Mouse (Mus musculus) left cerebral cortex, adult 9 months (tissue): Measurements from ENCODE around the gene Qsox2.

Experiments used
- DNase-seq, 2 experiments: peaks; one replicate each; pipeline ENCODE4 v3.0.0; 2022; ENCODE audit warnings: low spot score in 2 of 2

Gene Qsox2

DNA sequence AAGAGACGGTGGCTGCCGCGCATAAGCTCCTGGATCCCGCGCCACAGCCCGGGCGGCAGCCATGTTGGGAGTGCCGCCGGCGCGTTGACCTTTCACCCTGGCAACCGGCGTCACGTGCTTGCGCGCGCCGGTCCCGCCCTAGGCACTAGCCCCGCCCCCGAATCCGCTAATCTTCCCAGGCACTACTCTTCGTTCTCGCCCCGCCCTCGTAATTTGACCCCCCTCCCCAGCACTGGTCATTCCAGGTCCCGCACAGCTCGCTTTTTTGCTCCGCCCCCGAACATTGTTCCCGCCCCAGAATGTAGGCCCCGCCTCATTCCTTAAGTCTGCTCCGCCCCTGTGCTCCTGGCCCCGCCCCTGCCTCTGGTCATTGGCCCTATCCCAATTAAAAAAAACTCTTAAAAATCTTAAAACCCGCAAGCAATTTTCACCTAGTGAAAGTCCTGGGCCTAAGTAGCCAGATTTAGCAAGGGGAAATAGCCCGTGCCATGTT is at the start of gene Qsox2:
Qsox2 (minus strand) TSS at position 236 of the 493 bp plus-strand sequence.
- peak; percentile 45 to 80 for DNase-seq

DNA sequence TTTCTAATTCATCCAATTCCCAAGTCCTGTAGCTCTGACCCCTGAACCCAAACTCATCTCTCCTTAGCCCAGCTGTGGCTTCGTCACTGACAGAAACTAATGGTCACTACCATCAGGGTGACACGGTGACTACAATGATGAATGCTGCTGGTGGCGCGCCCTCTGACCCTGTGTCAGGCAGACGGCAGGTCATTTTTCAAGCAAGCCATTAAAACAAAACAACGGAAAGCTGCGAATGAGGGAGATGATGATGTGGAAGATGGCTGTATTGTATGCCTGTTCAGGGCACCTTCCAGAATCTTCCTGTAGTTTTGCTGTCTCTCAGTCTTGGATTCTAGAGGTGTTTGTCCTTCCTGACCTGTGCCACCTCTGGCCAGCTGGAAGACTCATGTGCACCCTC is 49.1 kb upstream of the Qsox2 start:
- DNase-seq: no peak

DNA sequence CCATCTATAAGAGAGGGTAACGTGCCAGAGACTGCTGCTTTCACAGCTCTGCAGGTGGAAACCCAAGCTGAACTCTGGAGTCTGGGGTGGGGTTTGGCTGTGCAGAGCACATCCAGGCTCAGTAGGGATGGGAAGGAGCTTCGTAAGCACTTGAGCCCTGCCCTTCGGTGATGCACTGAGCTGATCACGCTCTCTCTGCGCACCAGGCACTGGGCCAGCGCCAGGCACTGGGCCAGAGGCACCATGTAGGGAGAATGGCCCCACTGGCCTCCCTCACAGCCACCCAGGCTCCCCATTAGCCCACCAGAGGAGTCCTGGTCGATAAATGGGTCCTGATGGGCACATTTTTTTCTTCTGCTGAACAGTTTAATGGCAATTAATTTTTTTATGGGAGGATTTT is 48.5 kb upstream of the Qsox2 start:
- no peak for DNase-seq

DNA sequence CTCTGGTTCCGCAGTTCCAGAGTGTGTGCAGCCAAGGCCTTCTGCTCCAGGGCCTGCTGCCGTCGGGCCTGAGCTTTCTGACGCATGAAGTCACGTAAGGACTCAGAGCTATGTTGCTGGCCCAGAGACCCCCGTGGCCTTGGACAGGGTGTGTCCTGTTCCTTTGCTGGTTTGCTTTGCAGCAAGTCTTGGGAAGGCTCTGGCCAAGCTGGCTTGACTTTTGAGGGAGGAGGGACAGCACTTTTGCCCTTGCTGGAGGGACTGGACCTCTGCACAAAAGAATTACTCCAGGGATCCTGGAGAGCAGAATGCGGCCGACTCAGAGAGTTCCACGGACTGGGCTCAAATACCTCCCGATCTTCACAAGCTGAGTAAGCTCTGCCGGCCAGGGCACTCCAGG is 43.3 kb upstream of the Qsox2 start:
- no peak for DNase-seq

DNA sequence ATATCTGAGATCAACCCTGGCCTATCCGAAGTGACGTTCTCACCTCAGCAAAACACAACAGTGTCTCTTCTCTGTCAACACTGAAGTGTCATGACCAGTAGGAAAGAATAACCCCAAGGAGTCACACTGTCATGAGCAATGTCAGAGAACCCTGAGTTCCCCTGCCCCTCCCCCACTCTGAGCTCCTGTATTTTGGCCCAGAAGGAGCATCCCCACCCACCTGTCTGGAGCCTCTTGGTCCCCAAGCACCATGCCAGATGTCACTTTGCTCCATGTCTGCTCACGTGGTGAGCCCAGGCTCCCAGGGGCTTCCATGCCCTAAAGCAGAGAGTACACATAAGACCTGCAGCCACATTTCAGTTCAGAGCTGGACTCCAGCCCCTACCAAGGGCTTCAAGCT is 42.4 kb upstream of the Qsox2 start:
- DNase-seq: no peak

DNA sequence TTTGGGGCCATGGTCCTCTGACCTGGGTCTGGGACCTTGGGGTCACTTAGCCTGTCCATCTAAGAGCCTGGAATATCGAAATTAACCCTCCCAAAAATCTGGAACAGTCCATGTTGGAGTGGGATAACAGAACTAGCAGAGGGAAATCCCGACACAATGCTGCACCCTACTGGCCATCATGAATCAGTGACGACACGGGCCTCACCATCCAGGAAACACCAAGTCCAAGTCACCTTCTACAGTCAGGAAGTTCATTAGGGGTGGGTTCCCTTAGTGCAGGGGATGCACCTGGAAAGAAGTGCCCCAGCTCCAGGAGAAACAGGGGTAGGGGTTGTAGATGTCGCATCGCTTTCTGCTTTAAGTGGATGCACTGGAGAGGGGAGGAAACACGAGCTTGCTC is 36.3 kb upstream of the Qsox2 start:
- peak in 1 of 2 experiments; percentile 62 for DNase-seq

DNA sequence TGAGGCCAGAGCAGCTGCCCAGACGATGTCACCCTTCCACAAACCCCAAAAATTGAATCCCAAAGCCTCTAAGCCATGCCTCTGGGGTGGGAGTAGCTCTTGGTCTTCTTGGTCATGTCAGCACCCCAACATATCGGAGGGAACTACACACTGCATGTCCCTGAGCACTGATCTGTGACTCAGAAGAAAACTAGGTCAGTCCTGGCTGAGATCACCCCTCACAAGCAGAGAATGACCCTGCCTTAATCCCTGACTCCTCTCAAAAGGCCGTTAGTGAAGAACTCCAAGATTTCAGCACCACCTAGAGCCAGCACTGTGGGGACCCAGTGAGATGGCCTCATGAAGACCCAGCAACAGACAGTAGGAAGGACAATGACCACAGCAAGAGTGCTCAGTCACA is 30.9 kb upstream of the Qsox2 start:
- DNase-seq: no peak

DNA sequence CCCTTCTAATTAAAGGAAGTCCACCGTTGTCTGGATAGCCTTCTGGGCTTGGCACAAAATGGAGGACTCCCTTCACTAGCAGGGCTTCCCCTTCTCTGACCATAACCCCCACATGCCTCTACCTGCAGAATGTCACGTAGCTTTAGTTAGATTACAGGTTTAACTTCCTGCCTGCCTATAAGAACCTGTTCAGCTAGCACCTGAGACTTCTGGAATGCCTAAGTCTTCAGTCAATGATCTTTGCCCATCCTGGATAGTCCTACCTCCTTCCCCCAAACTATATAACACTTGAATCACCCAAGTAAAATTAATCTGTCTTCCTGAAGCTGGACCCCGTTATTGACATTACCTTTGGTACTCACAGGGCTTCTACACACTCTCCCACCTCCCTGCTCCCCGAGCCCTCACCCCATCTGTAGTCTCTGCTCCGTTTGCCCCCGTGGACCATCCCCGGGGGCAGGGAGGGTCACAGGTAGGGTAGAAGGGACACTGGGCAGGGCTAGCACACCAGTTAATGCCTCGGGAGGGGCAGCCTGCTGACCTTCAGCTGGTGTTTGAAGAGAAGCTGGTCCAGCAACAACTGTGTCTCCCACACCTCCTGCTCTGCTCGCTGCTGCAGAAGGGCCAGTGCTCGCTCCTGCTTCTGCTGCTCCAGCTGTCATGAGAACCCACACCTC is 28.9 kb upstream of the Qsox2 start:
- DNase-seq: no peak

DNA sequence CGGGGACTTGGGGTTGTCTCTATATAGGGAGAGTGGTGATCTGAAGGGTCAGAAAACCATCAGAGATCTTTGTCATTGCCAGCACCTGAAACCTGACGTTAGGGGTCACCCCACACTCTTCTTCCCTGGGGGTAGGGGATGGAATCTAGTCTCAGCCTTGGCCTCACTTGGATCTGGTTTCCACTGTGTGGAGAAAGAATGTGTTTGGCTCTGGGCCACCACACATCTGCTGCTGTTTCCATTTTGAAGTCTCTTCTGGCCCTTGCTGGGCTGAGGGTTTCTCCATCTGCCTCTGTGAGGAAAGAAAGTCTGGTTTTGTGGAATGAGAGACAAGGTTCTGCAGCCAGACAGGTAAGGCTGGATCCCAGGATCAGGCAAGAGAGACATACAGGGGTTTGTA is 27.8 kb upstream of the Qsox2 start:
- DNase-seq: no peak

DNA sequence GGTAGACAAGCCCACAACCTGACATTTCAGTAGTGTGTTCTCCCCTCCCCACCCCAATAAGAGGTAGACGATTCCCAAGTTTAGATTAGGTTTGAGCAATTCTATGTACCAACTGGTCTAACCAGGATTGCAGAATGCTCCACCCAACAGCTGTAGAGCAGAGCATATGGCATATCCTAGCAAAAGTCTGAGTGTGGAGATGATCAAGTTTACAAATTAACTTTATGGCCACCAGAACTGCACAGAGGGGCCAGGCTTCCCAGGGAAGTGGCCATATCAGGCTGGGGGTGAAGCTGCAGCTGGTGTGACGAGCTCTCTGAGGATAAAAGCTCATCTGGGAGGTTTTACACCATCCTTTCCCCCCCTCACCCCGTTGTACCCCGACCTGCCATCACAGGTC is 27.3 kb upstream of the Qsox2 start:
- DNase-seq: no peak

DNA sequence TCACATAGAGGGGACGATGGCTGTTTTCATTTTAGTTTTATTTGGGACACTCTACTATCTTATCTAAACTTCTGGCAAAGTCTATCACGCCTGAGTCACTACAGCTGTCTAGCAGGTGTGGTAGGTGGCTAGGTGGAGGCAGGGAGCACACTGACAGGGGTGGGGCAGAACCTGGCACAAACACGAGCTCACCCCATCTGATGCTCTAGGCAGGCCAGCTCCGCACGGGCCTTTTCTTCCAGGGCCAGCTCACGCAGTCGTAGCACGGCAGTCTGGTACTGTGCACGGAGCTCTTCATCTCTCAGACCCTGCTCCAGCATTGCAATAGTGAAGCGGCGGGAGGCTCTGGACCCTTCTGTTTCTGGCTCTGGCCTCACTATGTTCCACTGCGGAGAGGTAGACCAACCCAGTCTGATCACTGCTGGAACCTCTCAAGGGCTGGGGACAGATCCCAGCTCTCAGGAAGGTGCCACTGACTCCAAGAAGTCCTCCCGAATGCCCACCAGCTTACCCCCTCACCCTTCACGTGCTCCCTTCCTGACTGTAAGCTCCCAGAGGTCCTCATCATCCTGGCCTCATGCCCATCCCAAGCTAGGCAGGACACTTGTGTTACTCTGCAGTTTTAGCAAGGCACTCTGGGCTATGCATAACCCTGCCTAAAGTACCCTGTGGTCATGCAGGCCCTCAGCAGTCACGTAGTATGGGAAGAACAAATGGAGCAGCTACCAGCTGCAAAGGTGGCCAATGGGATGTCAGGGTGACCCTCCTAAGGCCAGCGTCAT is 20.2 kb upstream of the Qsox2 start:
- DNase-seq: no peak

DNA sequence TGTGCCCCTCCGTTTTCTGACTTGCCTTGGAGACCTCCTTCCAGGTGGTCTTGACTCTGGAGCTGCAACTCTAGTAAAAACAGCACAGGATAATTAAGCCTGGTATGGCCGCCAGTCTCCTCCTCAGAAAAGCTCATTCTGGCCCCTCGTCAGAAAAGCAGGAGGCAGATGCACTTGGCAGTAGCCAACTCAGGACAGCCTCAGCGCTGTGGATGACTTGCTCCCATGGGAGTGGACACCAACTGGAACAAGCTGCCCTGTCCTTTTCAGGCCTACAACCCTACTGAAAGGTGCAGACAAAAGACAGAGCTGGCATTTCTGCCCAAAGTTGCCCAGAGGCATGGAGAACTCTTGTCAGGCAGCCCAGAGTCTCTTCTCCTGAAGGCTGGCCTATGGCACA is 17.5 kb upstream of the Qsox2 start:
- no peak for DNase-seq

DNA sequence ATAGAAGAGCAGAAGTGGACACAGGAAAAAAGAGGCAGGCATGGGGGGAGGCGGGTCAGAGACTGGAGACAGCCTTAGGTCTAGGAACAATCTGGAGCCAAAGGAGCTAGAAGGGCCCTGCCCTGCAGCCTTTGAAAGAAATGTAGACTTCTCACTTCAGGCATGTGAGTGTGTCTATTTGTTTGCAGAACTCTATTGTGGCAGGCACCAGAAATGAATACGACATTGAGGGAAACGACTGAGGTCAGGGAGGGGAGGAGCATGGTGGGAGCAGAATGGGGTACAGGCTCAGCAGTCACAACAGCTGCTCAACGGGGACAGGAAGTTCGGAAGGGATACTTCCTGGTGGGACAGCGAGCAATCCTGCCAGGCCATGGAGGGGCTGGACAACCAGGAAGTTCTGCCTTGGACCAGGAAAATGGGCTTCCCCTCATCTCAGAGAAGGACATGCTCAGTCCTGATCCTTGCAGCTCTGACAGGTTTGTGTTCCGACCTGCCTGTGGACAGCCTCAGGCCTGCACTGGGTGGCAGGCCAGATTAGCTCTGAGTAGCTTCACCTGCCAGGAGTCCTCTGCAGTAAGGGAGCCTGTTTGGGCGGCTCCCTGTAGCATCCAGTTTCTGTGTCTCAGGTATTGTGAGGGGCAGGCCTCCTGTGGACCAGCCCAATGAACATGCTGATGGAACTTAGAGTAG is 15.3 kb upstream of the Qsox2 start:
- no peak for DNase-seq

DNA sequence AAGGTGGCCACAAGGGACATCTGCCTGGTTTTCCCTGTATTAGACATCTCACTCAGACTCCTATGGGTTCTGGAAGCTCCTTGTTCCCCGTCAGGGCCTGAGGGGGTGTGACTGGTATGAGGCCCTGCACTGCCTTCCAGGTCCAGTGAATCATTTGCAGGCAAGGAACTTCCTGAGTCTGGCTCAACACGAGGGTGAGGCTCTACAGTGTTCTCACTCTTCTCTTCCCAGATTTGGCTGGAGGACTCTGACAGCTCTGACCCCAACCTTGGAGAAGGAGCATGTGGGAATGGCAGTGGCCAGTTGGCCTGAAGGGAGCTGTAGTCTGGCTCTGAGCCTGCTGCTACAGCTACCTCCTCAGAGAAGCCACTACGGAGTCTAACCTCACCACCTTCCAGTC is 10.2 kb upstream of the Qsox2 start:
- DNase-seq: no peak

DNA sequence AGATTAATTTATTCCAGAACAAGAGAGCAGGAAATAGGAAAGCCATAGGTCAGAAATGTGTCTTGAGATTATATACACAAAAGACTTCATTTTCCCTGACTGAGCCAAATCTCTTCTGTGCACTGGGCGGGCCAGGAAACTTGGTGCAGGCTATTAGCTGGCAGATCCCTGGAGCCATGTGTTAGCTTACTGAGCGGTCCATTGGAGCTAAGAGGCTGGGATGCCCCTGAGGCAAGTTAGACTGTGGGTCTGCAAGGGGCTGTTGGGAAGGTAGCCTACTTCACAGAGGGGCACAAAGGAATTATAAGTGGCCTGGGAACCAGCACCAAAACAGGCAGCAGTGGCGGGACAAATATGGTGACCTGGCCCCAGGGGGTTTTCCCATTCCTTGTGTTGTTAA is 3.5 kb upstream of the Qsox2 start:
- no peak for DNase-seq

DNA sequence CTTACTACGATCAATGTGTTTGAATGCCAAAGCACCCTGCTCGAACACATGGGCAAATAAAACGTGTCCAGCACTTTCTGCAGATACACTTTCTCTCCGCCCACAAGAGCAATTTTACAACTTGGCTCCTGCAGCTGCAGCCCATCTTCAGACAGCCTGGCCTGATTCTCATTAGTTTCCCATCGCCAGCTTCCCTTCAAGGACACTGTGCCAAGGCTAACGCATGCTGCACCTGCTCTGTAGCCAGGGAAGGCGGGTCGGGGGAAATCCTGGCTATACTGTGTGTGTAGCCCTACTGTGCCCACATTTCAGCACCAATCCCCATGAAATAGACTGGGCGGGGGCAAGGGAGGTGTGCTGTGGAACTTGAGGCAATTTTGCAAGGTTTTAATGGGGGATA is 3.0 kb upstream of the Qsox2 start:
- peak in 1 of 2 experiments; percentile 8 for DNase-seq

DNA sequence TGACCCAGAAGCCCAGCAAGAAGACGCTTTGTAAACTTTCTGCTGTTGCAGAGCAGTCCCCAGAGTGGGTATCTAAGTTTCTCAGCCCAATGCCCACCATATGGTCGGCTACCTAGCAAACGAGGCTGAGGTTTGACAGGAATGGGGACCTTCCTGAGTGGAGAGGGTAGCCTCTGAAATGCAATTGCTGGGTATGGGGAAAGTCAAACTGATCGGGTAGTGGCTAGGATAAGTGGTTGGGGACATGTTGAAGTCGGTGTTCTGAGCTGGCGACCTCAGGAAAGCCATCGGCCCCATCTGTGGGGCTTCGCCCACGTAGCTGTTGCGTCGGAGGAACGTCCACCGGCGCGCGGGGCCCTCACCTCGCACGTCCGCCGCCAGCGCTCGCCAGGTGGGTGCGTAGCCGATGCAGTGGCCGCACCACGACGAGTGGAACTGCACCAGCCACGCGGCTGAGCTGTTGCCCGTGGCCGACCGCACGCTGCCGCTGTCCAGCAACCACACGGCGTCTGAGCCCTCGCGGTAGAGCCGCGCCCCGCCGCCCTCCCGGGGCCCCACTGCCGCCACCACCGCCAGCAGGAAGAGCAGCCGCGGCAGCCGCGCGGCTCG is 540 bp downstream of the Qsox2 start:
- peak in 1 of 2 experiments; percentile 34 for DNase-seq

DNA sequence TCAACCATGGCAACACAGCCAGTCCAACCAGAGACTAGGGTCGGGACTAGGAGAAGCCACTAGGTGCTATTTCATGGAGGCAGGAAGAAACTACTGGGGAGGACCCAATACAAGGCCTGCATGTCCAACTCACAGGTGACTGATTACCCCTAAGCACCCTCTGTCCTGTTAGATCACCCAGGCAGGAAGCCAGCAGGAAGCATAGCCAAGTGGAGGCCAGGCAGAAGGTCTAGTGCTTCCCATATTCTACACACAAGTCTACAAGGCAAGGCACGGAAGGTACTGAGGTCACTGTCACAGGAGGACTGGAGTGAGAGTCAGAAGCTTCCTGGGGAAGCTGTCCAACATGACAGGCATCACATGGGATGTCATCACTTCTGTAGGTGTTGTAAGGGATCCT is 2.6 kb downstream of the Qsox2 start:
- no peak for DNase-seq

DNA sequence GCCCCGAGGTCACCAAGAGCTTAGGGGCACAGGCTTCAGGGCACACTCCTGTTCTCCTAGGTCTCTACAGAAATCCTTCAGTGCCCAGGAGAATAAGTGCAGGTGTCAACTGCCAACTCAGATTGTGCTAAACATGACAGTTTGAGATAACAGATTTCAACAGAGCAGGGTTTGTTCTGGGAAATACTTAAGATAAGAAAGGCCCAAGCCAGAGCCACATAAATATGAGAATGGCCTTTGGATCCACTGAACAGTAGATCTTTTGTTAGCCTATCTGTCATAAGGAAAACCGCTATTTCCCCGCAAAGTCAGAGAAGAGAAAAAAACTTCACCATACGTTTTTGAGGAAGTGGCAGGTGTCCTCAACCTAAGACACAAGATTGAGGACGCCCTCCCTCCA is 3.1 kb downstream of the Qsox2 start:
- DNase-seq: no peak

DNA sequence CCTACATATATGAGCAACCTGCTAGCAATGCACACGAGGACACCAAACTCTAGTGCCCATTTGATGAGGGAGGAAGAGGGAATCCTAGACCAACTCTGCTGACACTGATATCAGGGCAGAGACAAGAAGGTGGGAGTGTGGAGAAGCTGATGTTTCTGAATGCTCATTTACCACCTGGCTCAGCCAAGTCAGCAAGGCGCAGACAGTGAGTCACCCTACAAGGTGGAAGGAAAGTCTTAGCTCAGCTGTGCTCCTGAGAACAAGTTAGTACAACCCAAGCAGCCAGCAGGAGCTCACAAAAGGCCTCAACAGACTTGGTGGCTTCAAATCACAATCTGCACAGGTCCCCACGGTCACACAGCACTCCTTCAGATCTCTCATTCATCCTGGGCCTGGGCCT is 6.0 kb downstream of the Qsox2 start:
- DNase-seq: no peak

DNA sequence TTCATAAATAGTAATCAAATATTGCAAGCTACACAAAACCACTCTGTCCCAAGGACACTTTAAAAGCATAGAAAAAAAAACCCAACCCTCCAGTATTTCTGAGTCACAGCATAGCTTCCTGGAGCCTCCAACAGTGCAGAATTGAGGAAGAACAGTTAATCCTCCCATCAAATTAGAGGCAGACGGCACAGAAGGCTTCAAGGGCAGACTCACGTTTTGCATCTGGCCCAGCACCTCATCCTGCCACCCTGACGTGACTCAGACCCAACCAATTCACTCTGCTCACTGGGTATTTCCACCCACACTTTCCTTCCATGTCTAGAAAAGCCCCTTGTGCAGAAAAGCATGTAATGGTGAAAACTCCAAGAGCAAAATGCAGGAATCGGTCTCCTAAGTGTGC is 7.1 kb downstream of the Qsox2 start:
- DNase-seq: no peak

DNA sequence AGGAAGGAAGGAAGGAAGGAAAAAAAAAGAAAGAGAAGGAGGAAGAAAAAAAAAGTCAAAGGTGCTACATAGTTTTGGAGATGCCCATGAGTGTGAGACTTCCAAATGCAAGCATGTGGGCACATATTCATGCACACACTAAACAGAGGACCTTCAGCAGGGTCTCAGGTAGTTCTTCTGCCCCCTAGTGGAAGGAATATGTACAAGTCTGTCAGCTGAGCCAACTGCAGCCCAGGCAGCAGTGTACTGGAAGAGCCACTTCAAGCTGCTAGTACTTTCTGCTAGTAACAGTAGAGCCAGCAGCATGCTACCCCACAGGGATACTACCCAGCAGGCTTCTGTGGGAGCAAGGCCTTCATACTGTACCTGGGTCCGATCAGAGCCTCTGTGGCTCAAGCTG is 9.5 kb downstream of the Qsox2 start:
- DNase-seq: peak in 1 of 2 experiments; percentile 56
